ENCODE assay signal across 25 mouse cellular contexts in the genomic region with DNA sequence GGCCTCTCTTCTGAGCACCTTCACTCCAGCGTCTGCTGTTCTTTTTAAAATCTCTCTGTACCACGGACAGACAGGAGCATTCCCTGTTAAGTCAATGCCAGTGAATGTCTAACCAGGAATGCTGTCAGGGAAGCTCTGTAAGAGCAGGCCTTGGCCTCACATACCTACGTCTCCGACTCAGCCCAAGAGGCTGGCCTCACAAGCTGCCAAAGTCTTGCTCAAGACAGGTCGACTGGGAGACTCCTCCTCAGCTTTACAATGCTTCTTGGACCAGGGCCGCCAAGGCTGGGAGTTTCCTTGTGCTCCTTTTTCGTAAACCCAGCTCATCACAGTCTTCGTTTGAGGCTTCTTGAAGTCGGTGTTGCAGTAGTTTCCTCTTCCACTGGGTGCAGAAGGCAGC. TPM values are rescaled to one million over a fixed set of nuclear protein-coding genes. Genes with fewer than 3 reads are reported as not detected.
DNase-seq lines count a peak whose midpoint lies in the region; ATAC-seq and TF ChIP-seq lines count a peak whose summit lies in the region.
"Had no signal": no experiment of that assay in that cellular context is flagged by ENCODE, and none has a peak within 500 bp of the region (broad histone marks: within the 10 kb centered on the region; RNA-seq: fewer than 3 reads in every experiment).

No protein-coding gene starts in this region.

- no peak overlapping the region for H3K27ac ChIP-seq in lung, postnatal 0 days (ENCODE audit: low read length)
- H3K27ac ChIP-seq: embryonic facial prominence, embryonic 12.5 days; heart, embryonic 10.5 days; hindbrain, embryonic 10.5 days; liver, embryonic 14.5 days; neural tube, embryonic 15.5 days had no signal

- H3K9me3 ChIP-seq in lung, postnatal 0 days (ENCODE audit: low read length) = no peaks in the 10 kb centered on the region
- H3K9me3 ChIP-seq: embryonic facial prominence, embryonic 12.5 days; heart, embryonic 10.5 days; hindbrain, embryonic 10.5 days; neural tube, embryonic 15.5 days had no signal

- no peak overlapping the region for H3K4me2 ChIP-seq in lung, postnatal 0 days (replicated peaks; ENCODE audit: low read depth, low read length)
- H3K4me2 ChIP-seq: embryonic facial prominence, embryonic 12.5 days; neural tube, embryonic 15.5 days had no signal

- peak; percentile 85 for ATAC-seq in lung, postnatal 0 days
- ATAC-seq: forebrain, embryonic 14.5 days; midbrain, embryonic 16.5 days had no signal

- no peak for TF ChIP-seq CTCF in lung, postnatal 0 days (IDR thresholded peaks at IDR 0.05)

- H3K9ac ChIP-seq in lung, postnatal 0 days (replicated peaks; ENCODE audit: low read depth) = no peak overlapping the region
- H3K9ac ChIP-seq: embryonic facial prominence, embryonic 12.5 days; liver, embryonic 14.5 days; neural tube, embryonic 15.5 days had no signal

- DNase-seq in 3T3-L1 (ENCODE audit: low read depth, low spot score) (peak; percentile 53), NIH3T3 (ENCODE audit: low read depth) (peak; percentile 91)
- DNase-seq in adrenal gland, postnatal 36 days = peak; percentile 7 to 52
- peak; percentile 65 for DNase-seq in lung, postnatal 0 days (ENCODE audit: low spot score)
- no peak for DNase-seq in thymus, postnatal 10 days (ENCODE audit: low spot score in 2 of 2)
- DNase-seq in gastrocnemius, postnatal 25 days = no peak
- no peak for DNase-seq in embryo, embryonic 11 days
- no peak for DNase-seq in layer of hippocampus, postnatal 36 days
- DNase-seq: cerebellum, adult 2 months; gastrocnemius, postnatal 14 days; kidney, adult 18-20 months; kidney, postnatal 10 days; right cerebral cortex, postnatal 4 days; thymus, postnatal 25 days had no signal

- H3K4me3 ChIP-seq in lung, postnatal 0 days (ENCODE audit: low read depth, low read length) = no peak overlapping the region
- H3K4me3 ChIP-seq: embryonic facial prominence, embryonic 12.5 days; erythroblast, embryonic 14.5 days; heart, embryonic 10.5 days; hindbrain, embryonic 10.5 days; neural tube, embryonic 15.5 days had no signal

- no peaks in the 10 kb centered on the region for H3K27me3 ChIP-seq in lung, postnatal 0 days (replicated peaks; ENCODE audit: insufficient read depth, low read length)
- H3K27me3 ChIP-seq: embryonic facial prominence, embryonic 12.5 days; neural tube, embryonic 15.5 days had no signal

- 53% methylated on average over 9 of the region's 9 CpGs for WGBS in lung, postnatal 0 days

- H3K36me3 ChIP-seq in lung, postnatal 0 days (ENCODE audit: insufficient read depth, low read length) = no peaks in the 10 kb centered on the region
- H3K36me3 ChIP-seq: embryonic facial prominence, embryonic 12.5 days; heart, embryonic 10.5 days; hindbrain, embryonic 10.5 days had no signal

- no peaks in the 10 kb centered on the region; the same call in 1 of the 2 replicates for H3K4me1 ChIP-seq in lung, postnatal 0 days (ENCODE audit: insufficient read depth, low read depth, low read length)
- H3K4me1 ChIP-seq: embryonic facial prominence, embryonic 12.5 days; heart, embryonic 10.5 days; neural tube, embryonic 15.5 days had no signal

- no peak for TF ChIP-seq EP300 in lung, postnatal 0 days (IDR thresholded peaks at IDR 0.05)

RNA-seq across cellular contexts. Expression of gene Vinac1, which starts 23.2 kb away (rescaled TPM):
- total RNA-seq in adrenal gland, postnatal 36 days (2021) = under 1 TPM; 0.07 to 0.10 TPM
- polyA plus RNA-seq in lung, postnatal 0 days (2015; fragmentation: Nextera tagmentation; extraction: Ambion mirVana) = 0.18 and 0.23 TPM in 2 replicates
- not detected for total RNA-seq in gastrocnemius, postnatal 25 days (2021)
- total RNA-seq in layer of hippocampus, postnatal 36 days (2021) = under 1 TPM in 1 of 2 experiments, not detected in 1; 0.07 TPM
- total RNA-seq: layer of hippocampus, postnatal 25 days; MEL had no signal
- polyA plus RNA-seq: erythroblast, embryonic 14.5 days; heart, postnatal 0 days had no signal

RNA-seq across cellular contexts. Expression of gene Ttl, which starts 40.9 kb away (rescaled TPM):
- total RNA-seq in adrenal gland, postnatal 36 days (2021) = 10 to 100 TPM; 10.7 to 12.1 TPM
- polyA plus RNA-seq in lung, postnatal 0 days (2015; fragmentation: Nextera tagmentation; extraction: Ambion mirVana) = 10.0 and 11.6 TPM in 2 replicates
- total RNA-seq in gastrocnemius, postnatal 25 days (2021) = 1 to 10 TPM; 6.0 to 6.3 TPM
- 10 to 100 TPM; 32.2 to 33.4 TPM for total RNA-seq in layer of hippocampus, postnatal 36 days (2021)

RNA-seq across cellular contexts. Expression of gene Gm10762, which starts 57.3 kb away (rescaled TPM):
- total RNA-seq in adrenal gland, postnatal 36 days (2021) = 1 to 10 TPM; 4.3 to 6.8 TPM
- polyA plus RNA-seq in lung, postnatal 0 days (2015; fragmentation: Nextera tagmentation; extraction: Ambion mirVana) = 15.6 and 17.3 TPM in 2 replicates
- total RNA-seq in gastrocnemius, postnatal 25 days (2021) = 10 to 100 TPM in 1 of 2 experiments, 1 to 10 TPM in 1; 9.6 to 13.4 TPM
- 1 to 10 TPM; 3.2 to 4.9 TPM for total RNA-seq in layer of hippocampus, postnatal 36 days (2021)

RNA-seq across cellular contexts. Expression of gene Zc3h6, which starts 57.6 kb away (rescaled TPM):
- 1 to 10 TPM; 3.6 to 5.7 TPM for total RNA-seq in adrenal gland, postnatal 36 days (2021)
- polyA plus RNA-seq in lung, postnatal 0 days (2015; fragmentation: Nextera tagmentation; extraction: Ambion mirVana) = 2.0 and 3.5 TPM in 2 replicates
- 1 to 10 TPM; 3.8 to 4.4 TPM for total RNA-seq in gastrocnemius, postnatal 25 days (2021)
- total RNA-seq in layer of hippocampus, postnatal 36 days (2021) = 10 to 100 TPM; 15.6 to 17.2 TPM

Comparison
In these comparisons a context has a peak if more than half of its experiments do, and no peak if none do; other contexts are left out.
1. DNase-seq: peak in 3T3-L1 (single experiment), NIH3T3 (single experiment), adrenal gland, postnatal 36 days (2 of 2) and lung, postnatal 0 days (single experiment); none in thymus, postnatal 10 days (0 of 2), gastrocnemius, postnatal 25 days (single experiment), embryo, embryonic 11 days (single experiment) and layer of hippocampus, postnatal 36 days (0 of 2).